Mouse (Mus musculus): ENCODE results near the gene Pigs. TPM values are rescaled to one million over a fixed set of nuclear protein-coding genes. Genes with fewer than 3 reads are reported as not detected.

Pigs gene
- polyA plus RNA-seq (2016; fragmentation: Nextera tagmentation; extraction: Ambion mirVana), result 74.6 and 82.9 TPM in 2 replicates

DNA sequence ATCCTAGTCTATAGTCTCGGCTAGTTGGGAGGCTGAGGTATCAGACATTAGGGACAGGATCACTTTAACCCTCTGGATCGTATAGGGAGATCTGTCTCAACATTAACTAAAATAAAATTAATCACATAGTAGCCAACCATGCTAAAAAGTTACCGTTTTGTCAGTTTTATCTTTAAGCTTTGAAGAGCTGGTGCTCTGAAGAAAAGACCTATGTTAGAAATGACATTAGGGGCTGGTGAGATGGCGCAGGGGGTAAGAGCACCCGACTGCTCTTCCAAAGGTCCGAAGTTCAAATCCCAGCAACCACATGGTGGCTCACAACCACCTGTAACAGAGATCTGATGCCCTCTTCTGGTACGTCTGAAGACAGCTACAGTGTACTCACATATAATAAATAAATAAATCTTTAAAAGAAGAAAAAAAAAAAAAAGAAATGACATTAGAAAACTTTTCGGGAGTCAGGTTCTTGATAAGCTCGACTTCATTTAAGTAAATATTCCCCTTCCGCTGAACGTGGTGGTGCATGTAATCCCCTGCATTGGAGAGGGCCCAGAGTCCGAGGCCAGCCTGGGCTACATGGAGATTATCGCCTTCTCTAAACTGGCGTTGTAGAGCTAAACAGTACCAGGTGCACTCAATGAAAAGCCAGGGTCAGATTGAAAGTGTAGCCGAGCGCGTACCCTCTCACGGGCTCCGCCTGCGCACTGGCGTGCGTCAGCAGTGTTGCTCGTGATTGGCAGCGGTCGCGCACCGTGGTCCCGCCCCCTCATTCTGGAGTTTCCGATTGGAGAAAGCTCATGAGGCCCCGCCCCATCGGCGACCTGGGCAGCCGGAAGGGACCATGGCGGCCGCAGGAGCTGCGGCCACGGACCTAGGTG is at the start of gene Pigs:
TSS of gene Pigs (plus strand) at position 782 of the 878 bp plus-strand sequence.
- peak within 1 kb of the TSS; percentile 97 for H3K4me3 ChIP-seq
- H3K27me3 ChIP-seq (ENCODE audit: insufficient read depth, poor library complexity, severe bottlenecking), result no peaks in the 10 kb centered on the region
- peaks cover 39% of the 10 kb centered on the region for H3K36me3 ChIP-seq
- peak within 1 kb of the TSS; percentile 87 for H3K27ac ChIP-seq
- WGBS, result 13% methylated on average over 37 of the region's 37 CpGs
- no peaks in the 10 kb centered on the region for H3K9me3 ChIP-seq
- H3K4me1 ChIP-seq (replicated peaks), result peaks cover 26% of the 10 kb centered on the region
- peak; percentile 96 for DNase-seq (ENCODE audit: low spot score)

DNA sequence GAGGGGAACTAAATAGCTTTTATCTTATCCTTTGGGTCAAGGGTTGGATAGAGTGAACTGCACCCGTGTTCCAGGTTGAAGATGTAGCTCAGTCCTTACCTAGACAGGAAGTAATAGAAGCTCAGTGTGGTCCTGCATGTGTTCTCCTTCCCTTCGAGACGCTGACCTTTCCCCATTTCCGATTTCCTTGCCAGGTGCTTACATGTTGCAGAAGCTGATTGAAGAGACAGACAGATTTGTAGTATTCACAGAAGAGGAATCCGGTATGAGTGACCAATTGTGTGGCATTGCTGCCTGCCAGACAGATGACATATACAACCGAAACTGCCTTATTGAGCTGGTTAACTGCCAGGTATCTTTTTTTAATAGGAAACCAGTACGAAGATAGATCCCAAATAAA is 49.4 kb upstream of the Pigs start:
- Histone ChIP-seq H3K27me3 (ENCODE audit: insufficient read depth, poor library complexity, severe bottlenecking) (no peaks in the 10 kb centered on the region), H3K9me3 (no peaks in the 10 kb centered on the region), H3K36me3 (peaks cover 100% of the 10 kb centered on the region), H3K4me3 (no peak overlapping the region), H3K4me1 (replicated peaks) (no peaks in the 10 kb centered on the region), H3K27ac (no peak overlapping the region)
- 92% methylated on average over 7 of the region's 7 CpGs for WGBS
- no peak for DNase-seq (ENCODE audit: low spot score)

- no peak overlapping the region for H3K4me3 ChIP-seq
- H3K27ac ChIP-seq, result no peak overlapping the region
- no peaks in the 10 kb centered on the region for H3K27me3 ChIP-seq (ENCODE audit: insufficient read depth, poor library complexity, severe bottlenecking)
- H3K36me3 ChIP-seq, result peaks cover 100% of the 10 kb centered on the region
- H3K9me3 ChIP-seq, result no peaks in the 10 kb centered on the region
- no peaks in the 10 kb centered on the region for H3K4me1 ChIP-seq (replicated peaks)
- WGBS, result 91% methylated on average over 4 of the region's 4 CpGs
- no peak for DNase-seq (ENCODE audit: low spot score)
These were observed 48.6 kb upstream of the Pigs start for GRCm38 (mm10) chr11:78279586-78279985.

- WGBS, result 94% methylated on average over 7 of the region's 7 CpGs
- Histone ChIP-seq H3K27me3 (ENCODE audit: insufficient read depth, poor library complexity, severe bottlenecking) (no peaks in the 10 kb centered on the region), H3K9me3 (no peaks in the 10 kb centered on the region), H3K27ac (no peak overlapping the region), H3K4me1 (replicated peaks) (no peaks in the 10 kb centered on the region), H3K36me3 (peaks cover 96% of the 10 kb centered on the region), H3K4me3 (no peak overlapping the region)
- no peak for DNase-seq (ENCODE audit: low spot score)
These were observed 39.0 kb upstream of the Pigs start for GRCm38 (mm10) chr11:78289146-78289763.

- H3K36me3 ChIP-seq, result peaks cover 86% of the 10 kb centered on the region
- no peaks in the 10 kb centered on the region for H3K4me1 ChIP-seq (replicated peaks)
These were observed 37.6 kb upstream of the Pigs start, which contains the start of gene BC030499 for GRCm38 (mm10) chr11:78290654-78291053. Gene BC030499 (plus strand): TSS chr11:78290841.

DNA sequence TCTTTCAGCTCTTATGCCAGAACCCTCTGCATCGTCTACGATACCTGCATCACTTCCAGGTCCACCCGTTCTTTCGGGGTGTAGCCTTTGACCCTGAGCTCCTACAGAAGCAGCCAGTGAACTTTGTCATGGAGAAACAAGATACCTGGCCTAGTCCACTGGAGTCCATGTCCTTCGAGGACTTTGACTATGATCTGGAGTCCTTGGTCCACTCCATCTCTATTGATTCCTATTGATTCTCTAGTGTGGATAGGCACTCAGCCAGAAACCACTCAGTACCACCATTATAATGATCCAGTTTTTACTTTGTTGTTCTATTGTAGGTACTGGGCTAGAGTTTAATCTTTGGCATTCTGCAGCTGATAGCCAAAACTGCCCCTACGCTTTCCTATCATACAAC is 33.6 kb upstream of the Pigs start:
- DNase-seq (ENCODE audit: low spot score), result no peak
- Histone ChIP-seq H3K36me3 (peaks cover 47% of the 10 kb centered on the region), H3K27ac (no peak overlapping the region), H3K9me3 (no peaks in the 10 kb centered on the region), H3K4me1 (replicated peaks) (no peaks in the 10 kb centered on the region), H3K4me3 (no peak overlapping the region), H3K27me3 (ENCODE audit: insufficient read depth, poor library complexity, severe bottlenecking) (no peaks in the 10 kb centered on the region)
- WGBS, result 92% methylated on average over 6 of the region's 6 CpGs

More at GRCm38 (mm10) chr11:78290654-78291053, 37.6 kb upstream of the Pigs start, which contains the start of gene BC030499:
- Histone ChIP-seq H3K27ac (no peak within 1 kb of the TSS), H3K9me3 (no peaks in the 10 kb centered on the region), H3K4me3 (no peak within 1 kb of the TSS), H3K27me3 (ENCODE audit: insufficient read depth, poor library complexity, severe bottlenecking) (no peaks in the 10 kb centered on the region)
- DNase-seq (ENCODE audit: low spot score), result no peak
- WGBS, result 89% methylated on average over 4 of the region's 4 CpGs

GRCm38 (mm10) chr11:78300917-78301316 is 27.3 kb upstream of the Pigs start:
- WGBS, result 67% methylated on average over 7 of the region's 7 CpGs
- no peaks in the 10 kb centered on the region for H3K27me3 ChIP-seq (ENCODE audit: insufficient read depth, poor library complexity, severe bottlenecking)
- peak overlapping the region; percentile 77 for H3K4me3 ChIP-seq
- peaks cover 29% of the 10 kb centered on the region for H3K36me3 ChIP-seq
- peaks cover 28% of the 10 kb centered on the region for H3K4me1 ChIP-seq (replicated peaks)
- no peaks in the 10 kb centered on the region for H3K9me3 ChIP-seq
- DNase-seq (ENCODE audit: low spot score), result no peak
- peak overlapping the region; percentile 93 for H3K27ac ChIP-seq

DNA sequence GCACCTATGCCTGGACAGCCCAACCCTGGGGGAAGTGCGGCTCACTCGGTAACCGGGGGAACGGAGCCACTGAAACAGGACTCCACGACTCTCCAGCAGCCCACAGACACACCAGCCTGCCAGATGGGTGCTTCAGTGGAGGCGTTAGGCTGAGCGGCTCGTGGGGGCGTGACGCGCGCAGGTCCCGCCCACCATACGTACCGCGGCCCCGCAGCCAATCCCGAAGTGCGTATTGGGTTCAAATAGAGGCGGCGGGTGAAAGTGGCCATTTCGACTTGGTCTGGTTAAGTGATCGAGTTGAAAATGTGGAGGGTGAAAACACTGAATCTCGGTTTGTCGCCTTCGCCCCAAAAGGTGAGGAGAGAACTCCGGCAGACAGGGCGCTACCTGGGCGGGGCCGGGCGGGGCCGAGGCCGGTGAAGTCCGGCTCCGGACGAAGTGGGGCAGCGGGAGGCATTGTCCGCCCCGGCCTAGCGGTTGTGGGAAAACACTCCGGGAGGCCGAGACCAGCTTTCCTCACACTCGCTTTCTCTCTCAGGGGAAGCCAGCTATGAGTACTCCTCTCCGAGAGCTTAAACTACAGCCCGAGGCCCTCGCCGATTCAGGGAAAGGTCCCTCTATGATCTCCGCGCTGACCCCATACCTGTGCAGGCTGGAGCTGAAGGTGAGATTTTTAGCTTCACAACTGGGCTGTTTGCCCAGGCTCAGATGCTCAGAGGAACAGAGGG is 26.7 kb upstream of the Pigs start, which contains the start of gene Spag5:
TSS of gene Spag5 (plus strand) at position 173 of the 728 bp plus-strand sequence.
- no peaks in the 10 kb centered on the region for H3K9me3 ChIP-seq
- under 1% methylated on average over 49 of the region's 49 CpGs for WGBS
- H3K4me1 ChIP-seq (replicated peaks), result peaks cover 32% of the 10 kb centered on the region
- peaks cover 35% of the 10 kb centered on the region for H3K36me3 ChIP-seq
- H3K27ac ChIP-seq, result peak within 1 kb of the TSS; percentile 93
- H3K27me3 ChIP-seq (ENCODE audit: insufficient read depth, poor library complexity, severe bottlenecking), result no peaks in the 10 kb centered on the region
- peak within 1 kb of the TSS; percentile 77 for H3K4me3 ChIP-seq
- peak; percentile 92 for DNase-seq (ENCODE audit: low spot score)

DNA sequence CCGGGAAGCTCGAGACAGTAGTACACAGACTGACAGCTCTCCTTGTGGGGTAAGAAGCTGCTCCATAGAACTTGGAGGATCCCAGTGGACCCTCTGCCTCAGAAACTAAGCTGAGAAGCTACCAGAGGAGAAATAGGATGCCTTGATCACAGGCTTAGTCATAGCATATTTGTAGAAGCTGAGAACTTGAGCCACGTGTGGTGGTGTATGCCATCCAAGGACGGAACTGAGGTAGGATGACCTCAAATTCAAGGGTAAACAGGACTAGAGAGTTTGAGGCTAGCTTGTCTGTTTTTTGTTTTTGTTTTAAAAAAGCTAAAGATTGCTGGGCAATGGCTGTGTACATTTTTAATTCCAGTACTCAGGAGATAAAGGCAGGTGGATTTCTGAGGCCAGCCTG is 22.9 kb upstream of the Pigs start:
- Histone ChIP-seq H3K27me3 (ENCODE audit: insufficient read depth, poor library complexity, severe bottlenecking) (no peaks in the 10 kb centered on the region), H3K36me3 (peaks cover 72% of the 10 kb centered on the region), H3K27ac (no peak overlapping the region), H3K4me3 (no peak overlapping the region), H3K4me1 (replicated peaks) (peaks cover 36% of the 10 kb centered on the region), H3K9me3 (no peaks in the 10 kb centered on the region)
- WGBS, result 93% methylated on average over 4 of the region's 4 CpGs
- DNase-seq (ENCODE audit: low spot score), result no peak

DNA sequence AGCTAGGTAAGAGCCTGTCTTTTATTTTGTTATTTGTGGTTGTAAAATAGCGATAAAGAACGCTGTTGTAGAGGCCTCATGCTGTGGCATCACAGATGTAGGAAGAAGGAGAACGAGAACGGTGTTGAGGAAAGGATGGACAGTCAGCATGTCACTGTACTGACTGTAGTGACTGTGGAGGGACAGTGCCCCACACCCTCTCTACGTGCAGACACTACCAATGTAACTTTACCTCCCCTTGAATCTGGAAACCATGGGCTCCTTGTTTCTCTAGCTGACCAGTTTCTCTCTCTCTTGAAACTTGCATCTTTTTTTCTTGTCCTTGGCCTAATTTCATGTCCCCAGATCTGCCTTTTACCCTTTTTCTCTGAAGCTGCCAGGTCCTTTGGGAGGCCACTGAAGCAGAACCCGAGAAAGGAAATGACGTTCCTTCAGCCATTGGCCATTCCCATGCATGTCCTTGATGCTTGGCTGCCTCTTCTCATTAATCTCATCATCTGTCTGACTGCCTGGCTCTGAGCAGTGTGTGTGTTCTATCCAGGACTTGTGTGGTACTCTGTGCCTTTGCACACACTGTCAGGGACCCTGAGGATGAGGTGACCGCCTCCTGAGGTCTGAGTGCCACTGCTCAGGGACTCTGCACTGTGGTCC is 17.2 kb upstream of the Pigs start:
- Histone ChIP-seq H3K9me3 (no peaks in the 10 kb centered on the region), H3K4me1 (replicated peaks) (peaks cover 13% of the 10 kb centered on the region), H3K36me3 (peaks cover 98% of the 10 kb centered on the region), H3K27me3 (ENCODE audit: insufficient read depth, poor library complexity, severe bottlenecking) (no peaks in the 10 kb centered on the region), H3K27ac (no peak overlapping the region), H3K4me3 (no peak overlapping the region)
- no peak for DNase-seq (ENCODE audit: low spot score)
- whole genome bisulfite sequencing, result 83% methylated on average over 8 of the region's 8 CpGs

DNA sequence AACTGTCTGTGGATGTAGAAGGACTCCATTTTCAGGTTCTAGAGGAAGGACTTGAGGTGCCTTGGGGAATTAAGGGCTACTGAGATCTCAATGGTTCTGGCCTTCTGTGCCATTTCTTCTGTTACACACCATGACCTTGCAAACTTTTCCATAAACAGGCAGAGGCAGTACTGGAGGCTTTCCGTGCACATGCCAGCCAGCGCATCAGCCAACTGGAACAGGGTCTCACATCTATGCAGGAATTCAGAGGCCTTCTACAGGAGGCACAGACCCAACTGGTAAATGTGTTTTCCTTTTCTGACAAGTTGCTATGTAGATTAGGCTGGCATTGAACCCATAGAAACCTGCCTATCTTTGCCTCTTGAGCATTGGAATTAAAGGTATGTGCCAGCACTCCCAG is 14.6 kb upstream of the Pigs start:
- WGBS, result 97% methylated on average over 2 of the region's 2 CpGs
- DNase-seq (ENCODE audit: low spot score), result no peak
- no peak overlapping the region for H3K4me3 ChIP-seq
- H3K9me3 ChIP-seq, result no peaks in the 10 kb centered on the region
- H3K4me1 ChIP-seq (replicated peaks), result peaks cover 5% of the 10 kb centered on the region; the same call in 1 of the 2 replicates
- no peak overlapping the region for H3K27ac ChIP-seq
- H3K36me3 ChIP-seq, result peaks cover 98% of the 10 kb centered on the region
- no peaks in the 10 kb centered on the region for H3K27me3 ChIP-seq (ENCODE audit: insufficient read depth, poor library complexity, severe bottlenecking)

DNA sequence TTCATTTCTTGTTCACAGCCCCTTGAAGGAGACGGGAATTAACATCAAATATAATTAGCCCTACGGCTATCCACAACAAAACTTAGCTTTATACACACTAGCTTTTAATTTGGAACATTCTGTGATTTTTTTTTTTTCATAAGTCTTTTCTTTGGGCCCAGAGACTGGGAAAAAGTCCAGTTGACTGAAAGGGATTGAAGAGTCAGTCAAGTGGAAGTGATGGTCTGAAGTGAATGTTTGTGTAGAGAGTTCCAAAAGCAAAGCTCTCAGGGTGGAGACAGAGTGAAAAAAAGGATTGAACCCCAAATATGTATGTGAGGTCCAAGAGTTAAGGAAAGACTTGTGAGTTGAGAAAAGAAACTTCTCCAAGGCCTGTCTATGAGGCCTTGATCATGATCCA is 9.8 kb upstream of the Pigs start:
- no peak overlapping the region for H3K4me3 ChIP-seq
- DNase-seq (ENCODE audit: low spot score), result no peak
- no peak overlapping the region for H3K27ac ChIP-seq
- no peaks in the 10 kb centered on the region for H3K9me3 ChIP-seq
- peaks cover 13% of the 10 kb centered on the region for H3K4me1 ChIP-seq (replicated peaks)
- no peaks in the 10 kb centered on the region for H3K27me3 ChIP-seq (ENCODE audit: insufficient read depth, poor library complexity, severe bottlenecking)
- H3K36me3 ChIP-seq, result peaks cover 97% of the 10 kb centered on the region
- WGBS, result 92% methylated on average over 2 of the region's 2 CpGs

Measured in hindbrain, embryonic 10.5 days (tissue).